Mouse (Mus musculus) heart, adult 9 months (tissue): ENCODE results near the gene Map3k10.
"Not testable (repeated sequence)": the region's sequence is repeated elsewhere in the genome, so short reads cannot be mapped to it uniquely, and the experiment has no call there.

Source experiments
- DNase-seq, 2 experiments: peaks; one replicate each; pipeline ENCODE4 v3.0.0; 2022; ENCODE audit warnings: low spot score in 2 of 2

Map3k10 gene

DNA sequence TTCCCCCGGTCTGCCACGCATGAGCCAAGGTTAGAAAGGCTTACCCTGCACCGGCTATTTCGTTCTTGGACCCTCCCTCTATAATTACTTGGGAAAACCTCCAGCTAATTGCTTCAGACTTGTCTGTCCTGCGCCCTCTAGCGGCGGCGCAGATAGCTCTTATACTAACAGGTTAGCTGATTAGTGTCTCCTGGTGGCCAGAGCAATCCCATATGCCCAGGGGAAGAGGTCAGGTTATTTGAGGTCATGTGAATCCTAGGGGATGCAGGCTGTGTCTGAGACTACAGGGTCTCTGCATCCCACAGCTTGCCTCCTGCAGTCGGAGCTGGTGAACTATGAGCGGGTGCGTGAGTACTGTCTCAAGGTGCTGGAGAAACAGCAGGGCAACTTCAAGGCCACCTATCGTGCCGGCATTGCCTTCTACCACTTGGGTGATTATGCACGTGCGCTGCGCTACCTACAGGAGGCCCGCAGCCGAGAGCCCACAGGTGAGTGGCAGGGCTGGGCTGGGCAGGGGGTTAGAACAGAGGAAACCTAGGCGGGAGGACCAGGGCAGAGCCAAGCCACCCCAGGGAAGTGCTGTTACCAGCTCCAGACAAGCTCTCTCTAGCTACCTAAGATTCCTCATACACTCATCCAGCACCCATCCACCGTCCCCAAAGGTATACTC is 19.7 kb downstream of the Map3k10 start:
- DNase-seq: no peak

DNA sequence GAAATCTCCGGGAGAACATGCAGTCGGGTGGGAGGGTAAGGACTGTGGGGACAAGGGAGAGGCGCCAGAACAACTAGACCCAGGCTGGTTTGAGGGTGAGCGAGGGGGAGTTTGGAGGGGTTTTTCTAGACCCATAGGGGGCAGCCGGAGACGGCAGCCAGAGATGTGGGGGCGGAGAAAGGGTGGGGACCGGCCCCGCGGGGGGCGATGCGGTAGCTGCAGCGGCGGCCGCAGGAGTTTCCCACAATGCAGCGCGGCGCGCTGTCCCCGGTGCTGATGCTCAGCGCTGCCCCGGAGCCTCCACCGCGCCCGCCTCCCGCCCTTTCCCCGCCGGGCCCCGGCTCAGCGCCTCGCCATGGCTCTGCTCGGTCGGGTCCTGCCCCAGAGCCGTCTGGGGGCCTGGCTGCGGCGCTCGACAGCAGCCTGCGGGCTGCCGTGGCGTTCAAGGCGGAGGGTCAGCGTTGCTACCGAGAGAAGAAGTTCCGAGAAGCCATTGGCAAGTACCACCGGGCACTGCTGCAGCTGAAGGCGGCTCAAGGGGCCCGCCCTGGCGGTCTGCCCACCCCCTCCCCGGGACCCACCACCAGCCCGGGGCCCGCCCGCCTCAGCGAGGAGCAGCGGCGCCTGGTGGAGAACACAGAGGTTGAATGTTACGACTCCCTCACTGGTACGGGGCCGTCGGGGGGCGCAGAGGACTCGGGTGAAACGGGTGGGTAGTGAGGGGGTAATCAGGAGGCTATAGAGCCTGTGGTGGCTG is 20.5 kb downstream of the Map3k10 start, which contains the start of gene Ttc9b:
Gene Ttc9b, plus strand, starts transcription at position 235 of the 757 bp plus-strand sequence.
- no peak for DNase-seq

DNA sequence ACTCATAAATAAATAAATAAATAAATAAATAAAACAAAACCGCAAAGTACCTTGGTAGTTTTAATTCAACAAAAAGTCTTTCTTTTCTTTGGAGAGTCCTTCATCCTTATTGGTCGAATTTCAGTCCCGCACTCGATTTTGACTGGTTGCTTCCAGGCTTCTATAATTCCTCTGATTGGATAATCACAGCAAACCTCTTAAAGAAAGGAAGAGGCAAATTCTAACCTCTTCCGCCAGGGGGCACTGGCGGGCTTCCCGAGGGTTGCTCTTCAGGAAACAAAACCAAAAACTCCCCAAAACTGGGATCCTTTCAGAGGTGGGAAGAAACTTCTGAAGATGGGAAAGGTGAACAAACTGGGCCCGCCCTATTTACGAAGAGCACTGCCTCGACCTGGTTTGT is 23.4 kb downstream of the Map3k10 start:
- DNase-seq: peak; percentile 41 to 62

DNA sequence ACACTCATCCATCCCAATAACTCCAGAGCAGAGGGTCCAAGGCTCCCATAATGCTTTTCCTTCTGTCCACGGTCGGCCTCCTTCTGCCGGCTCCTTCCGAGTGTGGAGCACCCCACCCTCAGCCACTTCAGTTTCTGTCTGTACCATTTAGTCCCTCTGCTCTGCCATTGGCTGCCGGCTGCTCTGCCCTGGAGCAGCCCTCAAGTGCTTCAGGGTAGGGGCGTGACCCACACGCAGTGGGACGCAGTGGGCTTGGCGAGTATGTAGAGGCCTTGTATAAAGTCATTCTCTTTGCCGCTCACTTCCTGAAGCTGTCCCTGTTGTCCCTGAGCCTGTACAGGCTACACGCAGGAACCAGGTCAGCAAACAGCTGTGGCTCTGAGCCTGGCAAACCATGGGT is 24.7 kb downstream of the Map3k10 start:
- DNase-seq: no peak

DNA sequence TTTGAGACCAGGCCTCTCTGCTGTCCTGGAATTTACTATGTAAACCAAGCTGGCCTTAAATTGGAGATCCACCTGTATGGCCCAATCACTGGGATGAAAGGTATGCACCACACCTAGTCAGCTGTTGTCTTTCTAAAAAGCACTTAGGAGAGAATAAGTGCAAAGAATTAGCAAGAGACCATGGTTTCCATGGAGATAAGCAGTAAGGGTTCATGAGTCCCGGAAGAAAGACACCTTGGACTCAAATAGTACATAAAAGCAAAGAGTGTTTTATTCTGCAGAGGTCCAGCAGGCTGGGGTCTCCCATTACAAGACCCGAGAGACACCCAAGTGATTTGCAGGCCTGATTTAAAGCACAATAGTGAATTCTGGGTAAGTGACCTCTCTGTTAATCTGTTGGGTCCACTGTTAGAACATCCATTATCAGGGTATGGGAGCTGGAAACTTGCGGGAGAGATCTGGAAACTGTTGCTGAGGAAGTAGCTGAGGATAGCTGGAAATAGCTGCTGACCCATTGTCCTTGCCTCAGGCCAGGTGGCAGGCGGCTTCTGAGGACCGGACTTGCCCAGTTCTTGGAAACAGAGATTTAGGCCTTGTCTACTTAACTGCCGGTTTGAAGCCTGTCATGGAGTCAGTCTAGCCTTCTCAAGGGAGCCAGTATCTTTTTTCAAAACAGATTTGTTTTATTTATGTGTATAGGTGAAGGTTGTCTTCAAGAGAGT is 27.0 kb downstream of the Map3k10 start:
- DNase-seq: no peak

DNA sequence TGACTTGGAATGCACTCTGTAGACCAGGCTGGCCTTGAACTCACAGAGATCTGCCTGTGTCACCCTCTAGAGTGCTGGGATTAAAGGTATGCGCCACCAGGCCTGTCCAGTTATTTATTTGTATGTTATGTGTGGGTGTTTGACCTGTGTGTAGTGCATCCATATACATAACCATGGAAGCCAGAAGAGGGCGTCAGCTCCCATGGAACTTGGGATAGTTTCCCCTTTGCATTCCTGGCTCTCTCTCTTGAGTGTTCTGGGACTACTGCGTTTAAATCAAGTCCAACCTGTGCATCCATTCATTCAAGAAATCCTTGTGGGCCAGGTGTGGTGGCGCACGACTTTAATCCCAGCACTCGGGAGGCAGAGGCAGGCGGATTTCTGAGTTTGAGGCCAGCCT is 27.9 kb downstream of the Map3k10 start:
- no peak for DNase-seq

DNA sequence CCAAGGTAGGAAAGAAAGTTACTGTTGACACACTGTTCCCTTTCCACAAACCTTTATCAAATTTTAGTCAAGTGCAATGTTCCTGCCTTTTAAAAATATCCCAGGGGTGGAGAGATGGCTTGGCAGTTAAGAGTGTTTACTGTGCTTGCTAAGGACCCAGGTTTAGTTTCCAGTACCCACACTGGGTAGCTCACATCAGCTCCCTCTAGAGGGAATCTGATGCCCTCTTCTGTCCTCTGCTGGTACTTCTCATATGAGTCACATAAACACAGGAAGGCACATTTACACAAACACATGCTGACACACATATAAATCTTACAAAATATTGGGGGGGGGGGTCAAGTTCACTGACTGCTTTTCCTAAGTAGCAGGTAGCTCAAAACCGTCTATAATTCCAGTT is 29.9 kb downstream of the Map3k10 start:
- no peak for DNase-seq

DNA sequence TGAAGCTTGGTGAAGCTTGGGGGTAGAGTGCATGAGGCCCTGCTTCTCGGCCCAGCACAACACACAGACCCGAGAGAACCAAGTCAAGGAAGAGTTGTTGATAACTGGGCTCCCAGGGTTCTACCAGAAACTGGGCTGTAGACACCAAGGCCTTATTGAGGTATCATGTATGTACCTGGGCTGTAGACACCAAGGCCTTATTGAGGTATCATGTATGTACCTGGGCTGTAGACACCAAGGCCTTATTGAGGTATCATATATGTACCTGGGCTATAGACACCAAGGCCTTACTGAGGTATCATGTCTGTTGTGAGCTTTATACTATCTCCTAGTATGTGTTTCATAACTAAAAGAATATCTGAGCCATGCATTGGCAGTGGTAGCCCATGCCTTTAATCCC is 39.3 kb downstream of the Map3k10 start:
- not testable (repeated sequence) for DNase-seq

DNA sequence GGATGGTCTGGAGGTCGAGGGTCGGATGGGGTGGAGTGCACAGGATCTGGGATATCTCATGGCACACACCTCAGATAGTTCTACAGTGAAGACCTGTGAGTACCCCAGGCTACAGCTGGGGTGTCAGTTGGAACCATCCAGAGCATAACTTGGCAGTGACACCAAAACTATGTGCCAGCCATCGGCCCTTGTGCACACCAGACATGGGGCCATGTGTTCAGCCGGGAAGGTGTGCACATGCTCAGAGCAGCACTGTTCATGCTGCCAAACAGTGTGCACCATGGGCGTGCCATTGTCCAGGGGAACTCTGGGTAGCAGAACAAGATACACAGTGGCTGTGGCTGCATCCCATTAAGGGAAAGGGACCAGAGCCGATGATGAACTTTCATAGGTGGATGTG is 39.7 kb downstream of the Map3k10 start:
- DNase-seq: no peak

DNA sequence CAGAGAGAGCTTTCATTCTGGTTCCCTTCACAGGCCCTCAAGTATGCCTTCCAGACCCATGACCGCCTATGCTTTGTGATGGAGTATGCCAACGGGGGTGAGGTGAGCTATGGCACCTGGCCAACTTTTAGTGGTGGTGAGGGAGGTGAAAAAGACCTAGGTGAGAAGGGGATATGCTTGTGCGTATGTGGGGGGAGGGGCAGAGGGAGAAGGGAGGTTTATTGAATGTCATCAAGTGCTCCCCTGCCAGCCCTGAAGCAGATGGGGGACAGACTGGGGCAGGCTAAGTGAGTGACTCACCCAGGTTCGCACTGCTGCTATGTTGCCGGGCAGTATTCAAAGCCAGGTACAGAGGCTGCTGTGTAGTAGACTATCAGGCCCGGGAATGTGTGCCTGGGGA is 41.2 kb downstream of the Map3k10 start:
- DNase-seq: no peak

DNA sequence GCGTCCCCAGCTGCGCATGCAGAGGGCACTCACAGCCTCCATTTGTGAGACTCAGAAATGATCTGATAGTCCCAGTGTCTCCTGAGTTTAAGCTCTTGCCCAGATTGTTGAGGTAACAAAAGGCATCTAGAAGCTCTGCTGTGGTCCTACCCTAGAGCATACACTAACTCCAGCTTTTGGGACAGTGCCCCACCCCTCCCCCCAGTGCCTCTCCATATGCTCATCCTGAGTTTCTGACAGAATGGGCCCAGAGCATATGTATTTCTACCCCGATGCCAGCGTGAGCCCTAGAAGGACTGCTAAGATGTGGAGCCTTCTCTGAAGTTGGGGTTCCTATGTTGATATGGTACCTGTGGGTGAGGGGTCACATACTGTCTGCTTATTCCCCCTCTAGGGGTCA is 43.0 kb downstream of the Map3k10 start:
- no peak for DNase-seq

DNA sequence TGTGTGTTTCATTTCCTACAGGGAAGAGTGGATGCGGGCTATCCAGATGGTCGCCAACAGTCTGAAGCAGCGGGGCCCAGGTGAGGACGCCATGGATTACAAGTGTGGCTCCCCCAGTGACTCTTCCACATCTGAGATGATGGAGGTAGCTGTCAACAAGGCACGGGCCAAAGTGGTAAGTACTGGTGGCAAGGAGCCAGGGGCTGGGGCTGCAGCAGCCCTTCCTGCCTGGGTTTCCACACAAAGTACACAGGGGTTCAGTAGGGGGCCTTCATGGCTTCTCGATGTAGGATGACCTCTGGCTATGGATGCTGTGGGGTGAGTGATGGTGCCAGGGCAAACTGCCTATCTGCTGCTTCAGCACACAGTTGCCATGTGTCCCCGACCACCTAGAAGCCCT is 45.6 kb downstream of the Map3k10 start:
- DNase-seq: not testable (repeated sequence)

DNA sequence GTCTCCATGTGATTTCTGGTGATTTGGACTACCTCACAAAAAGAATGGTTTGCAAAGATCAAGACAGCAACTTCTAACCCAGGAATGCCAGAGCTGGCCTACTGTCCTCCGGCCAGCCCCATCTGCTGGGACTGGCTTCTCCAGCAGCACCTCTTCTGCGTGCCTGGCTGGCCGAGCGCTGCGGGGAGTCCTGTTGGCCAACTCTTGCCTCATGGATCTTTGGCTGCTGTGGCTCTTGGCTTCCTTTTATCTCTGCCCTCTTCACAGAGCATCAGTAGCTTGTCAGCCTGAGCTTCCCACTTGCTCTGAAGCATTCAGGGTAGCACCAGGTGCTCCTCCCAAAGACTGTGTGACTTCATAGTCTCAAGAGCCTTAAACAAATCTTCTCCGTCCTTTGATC is 46.2 kb downstream of the Map3k10 start:
- DNase-seq: peak in 1 of 2 experiments; percentile 34

DNA sequence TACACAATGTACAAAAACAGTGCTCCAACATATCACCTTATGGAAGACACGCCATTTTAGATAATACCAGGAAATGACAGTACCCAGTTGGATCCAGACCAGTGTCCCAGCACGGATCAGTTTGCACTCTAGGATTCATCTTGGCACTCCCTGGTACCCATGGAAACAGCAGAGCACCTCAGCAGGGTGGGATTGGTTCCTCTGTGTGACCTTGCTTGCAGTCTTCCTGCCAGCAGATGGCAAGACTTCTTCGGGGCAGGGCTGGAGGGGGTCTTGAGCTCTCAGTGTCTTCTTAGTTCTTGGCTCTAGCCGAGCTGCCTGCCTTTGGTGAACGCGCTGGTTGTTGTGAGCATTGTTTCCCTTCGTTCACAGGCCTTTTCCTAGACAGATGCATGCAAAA is 46.7 kb downstream of the Map3k10 start:
- DNase-seq: no peak

DNA sequence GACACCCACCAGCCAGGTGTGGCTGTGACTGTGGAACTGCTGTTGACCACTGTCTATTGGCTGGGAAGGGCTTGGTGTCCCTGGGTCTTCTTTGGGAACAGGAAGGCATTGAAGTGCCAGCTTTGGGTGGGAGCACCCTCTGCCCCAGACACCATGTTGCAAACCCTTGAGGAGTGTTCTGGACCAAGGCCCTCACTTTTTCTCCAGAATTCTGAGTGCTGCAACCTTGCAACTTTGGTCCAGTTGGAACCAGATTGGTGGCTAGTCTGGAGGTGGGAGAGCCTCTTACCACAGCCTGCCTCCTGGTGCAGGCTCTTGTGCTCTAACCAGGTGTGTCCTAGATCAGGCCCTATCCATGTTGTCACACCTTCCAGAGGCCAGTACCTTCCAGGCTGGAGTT is 49.4 kb downstream of the Map3k10 start:
- DNase-seq: no peak

DNA sequence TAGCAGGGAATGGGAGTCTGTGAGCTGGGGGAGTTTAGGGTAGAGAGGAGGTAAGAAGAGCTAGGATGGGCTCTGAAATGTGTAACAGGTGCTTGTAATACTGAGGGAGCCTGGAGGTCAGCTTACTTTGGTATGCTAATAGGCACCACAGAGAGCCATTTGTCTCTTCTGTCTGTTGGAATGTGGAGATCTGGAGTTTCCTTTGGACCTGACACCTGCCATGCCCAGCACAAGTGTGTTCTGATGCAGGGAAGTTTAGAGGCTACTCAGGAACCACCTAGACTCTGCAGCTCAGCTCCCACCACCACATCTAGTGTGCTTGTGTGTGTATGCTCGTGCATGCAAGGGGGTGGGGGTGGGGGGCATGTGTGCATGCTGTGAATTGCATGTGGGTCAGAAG is 52.2 kb downstream of the Map3k10 start:
- no peak for DNase-seq

DNA sequence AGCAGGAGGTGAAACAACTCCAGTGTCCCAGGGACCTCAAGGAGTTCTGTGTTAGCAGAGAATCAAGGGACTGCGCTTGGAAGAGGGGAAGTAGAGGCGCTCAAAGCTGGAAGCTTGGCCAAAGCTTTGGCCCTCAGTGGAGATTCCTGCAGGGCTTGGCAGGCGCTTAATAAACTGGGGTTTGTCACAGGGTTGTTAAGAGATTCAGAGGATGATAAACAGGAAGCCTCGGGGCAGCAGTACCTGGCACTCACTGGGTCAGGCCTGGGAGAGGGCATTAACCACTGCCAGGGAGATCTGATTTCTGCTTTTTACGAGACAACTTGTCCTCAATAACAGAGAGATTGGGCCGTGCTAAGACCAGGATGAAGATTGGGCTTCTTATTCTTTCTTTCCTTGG is 53.4 kb downstream of the Map3k10 start:
- DNase-seq: no peak

DNA sequence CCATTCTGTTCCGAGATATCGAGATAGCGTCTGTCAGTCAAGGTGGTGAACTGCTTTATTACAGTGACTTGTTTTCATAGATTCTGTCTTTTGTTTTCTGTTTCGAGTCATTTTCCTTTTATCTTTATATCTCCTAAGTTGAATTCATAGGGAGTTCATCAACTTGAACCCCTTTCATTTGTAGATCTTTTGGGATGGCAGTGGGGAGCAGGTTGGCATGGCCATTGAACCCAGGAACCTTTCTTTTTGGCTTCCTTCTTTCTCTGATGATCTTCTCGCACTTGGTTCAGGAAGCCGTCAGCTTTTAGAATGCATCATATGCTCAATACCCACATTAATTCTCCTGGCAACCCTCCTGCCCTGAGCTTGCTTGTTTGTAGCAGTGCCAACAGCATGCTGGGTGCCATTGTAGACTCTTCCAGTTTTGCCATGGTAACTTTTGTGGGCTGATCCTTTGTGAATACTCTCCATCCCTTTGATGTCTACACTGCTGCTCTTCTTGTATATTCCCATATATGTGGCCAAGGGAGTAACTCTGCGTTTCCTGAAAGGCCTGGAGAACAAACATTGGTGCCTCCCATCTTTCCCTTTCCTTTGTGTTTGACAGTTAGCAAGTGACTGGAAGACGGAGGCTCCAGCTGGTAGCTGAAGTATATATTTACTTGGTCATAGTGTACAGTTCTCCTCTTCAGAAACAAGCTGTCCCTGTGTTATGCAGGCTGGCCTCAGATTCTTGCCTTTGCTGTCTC is 60.5 kb downstream of the Map3k10 start:
- no peak for DNase-seq

DNA sequence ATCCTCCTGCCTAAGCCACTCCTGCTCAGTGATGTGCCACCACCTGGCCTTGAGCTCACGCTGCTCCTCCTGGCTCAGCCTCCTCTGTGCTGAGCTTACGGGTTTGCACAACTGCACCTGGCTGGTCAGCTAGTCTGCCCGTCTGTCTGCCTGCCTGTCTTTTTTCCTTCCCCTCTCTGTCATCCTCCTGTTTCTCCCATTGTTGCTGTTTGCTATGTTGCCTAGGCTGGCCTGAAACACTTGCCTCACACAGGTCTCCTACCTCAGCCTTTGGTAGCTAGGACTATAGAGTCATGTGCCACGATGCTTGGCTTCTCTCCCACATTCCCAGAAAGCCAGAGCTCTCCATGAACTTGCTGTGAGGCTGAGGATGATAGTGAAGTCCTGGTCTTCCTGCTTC is 61.5 kb downstream of the Map3k10 start:
- DNase-seq: no peak

DNA sequence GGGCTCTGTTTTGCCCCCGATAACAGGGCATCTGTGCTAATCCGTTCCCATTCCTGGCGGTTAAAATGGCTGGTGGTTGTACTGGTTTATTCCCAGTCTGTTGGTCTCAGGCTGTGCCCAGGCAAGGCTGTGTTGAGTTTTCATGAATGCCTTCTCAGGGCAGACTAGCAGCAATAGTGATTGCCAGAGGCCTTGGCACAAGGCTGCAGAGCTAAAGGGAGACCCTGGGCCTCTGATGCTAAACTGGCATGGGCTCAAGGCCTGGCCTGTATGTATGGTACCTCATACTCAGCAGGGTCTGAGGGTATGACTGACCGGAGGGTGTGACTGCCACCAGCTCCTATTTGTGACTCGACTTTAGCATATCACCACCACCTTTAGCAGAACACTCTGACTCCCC is 63.5 kb downstream of the Map3k10 start:
- no peak for DNase-seq

DNA sequence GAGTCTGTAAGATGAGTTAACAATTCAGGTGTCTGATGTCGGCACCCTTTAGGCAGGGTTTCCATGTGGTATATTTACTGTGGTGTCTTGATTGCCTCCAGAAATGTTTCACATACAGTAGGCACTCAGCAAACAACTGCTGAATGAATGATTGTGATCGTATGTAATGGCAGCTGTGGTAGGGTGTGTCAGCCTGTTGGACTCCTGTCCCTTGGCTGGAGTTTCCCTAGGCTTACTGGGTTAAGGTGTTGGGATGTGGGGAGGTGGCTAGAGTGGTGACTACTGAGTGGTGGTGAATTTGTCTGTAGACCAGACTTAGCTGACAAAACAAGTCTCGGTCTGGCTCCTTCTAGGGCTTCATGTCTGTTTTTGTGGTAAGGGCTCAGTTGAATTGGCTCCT is 64.0 kb downstream of the Map3k10 start:
- no peak for DNase-seq

DNA sequence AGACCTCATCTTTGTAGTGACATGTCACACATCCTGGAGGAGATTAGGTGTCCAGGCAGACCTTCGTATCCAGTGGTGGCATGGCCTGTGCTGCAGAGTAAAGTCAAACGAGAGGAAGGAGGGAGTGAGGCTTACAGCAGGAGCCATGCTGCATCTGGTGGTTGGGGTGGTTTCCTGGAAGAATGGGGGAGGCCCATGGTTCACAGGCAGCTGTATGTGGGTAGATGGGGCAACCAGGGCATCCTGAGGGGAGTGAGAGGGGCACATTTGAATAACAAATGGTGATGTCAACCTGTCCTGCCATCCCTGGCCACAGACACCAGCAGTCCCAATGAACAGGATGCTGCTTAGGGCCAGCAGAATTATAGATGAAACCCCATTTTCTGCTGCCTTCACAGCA is 64.7 kb downstream of the Map3k10 start:
- DNase-seq: no peak
